Mouse (Mus musculus) stomach, embryonic 16.5 days (tissue): ENCODE measurements around the gene Pilra. TPM values are rescaled to one million over a fixed set of nuclear protein-coding genes. Genes with fewer than 3 reads are reported as not detected.

Source experiments
- ATAC-seq: fragments of 200-750 bp; cut with Nextera tagmentation; 2 replicates; pipeline ENCODE4 v1.8.0; 2017; ENCODE audit warnings: moderate number of reproducible peaks, moderate TSS enrichment; ENCODE audit not compliant: insufficient read depth, low FRiP score
- H3K27ac ChIP-seq: fragments of 300-500 bp; sonication (generic); 2 replicates; pipeline ENCODE4 v1.5.1; 2014; ENCODE audit warnings: low read length
- H3K27me3 ChIP-seq: fragments of 300-500 bp; sonication (generic); 2 replicates; pipeline ENCODE4 v1.6.1; 2014; ENCODE audit warnings: low read length, control low read depth, mixed read lengths; ENCODE audit not compliant: control insufficient read depth, insufficient read depth
- H3K36me3 ChIP-seq: fragments of 300-500 bp; sonication (generic); 2 replicates; pipeline ENCODE4 v1.6.1; 2014; ENCODE audit warnings: low read length; ENCODE audit not compliant: control insufficient read depth, insufficient read depth
- H3K4me1 ChIP-seq: fragments of 300-500 bp; sonication (generic); 2 replicates; pipeline ENCODE4 v1.6.1; 2014; ENCODE audit warnings: low read length, control low read depth, mixed read lengths; ENCODE audit not compliant: control insufficient read depth, insufficient read depth
- H3K4me2 ChIP-seq: fragments of 300-500 bp; sonication (generic); 2 replicates; pipeline ENCODE4 v1.6.1; 2014; ENCODE audit warnings: low read depth, low read length, mixed read lengths
- H3K4me3 ChIP-seq: fragments of 300-500 bp; sonication (generic); replicated peaks from 2 replicates; pipeline ENCODE4 v1.5.1; 2014; ENCODE audit warnings: mild to moderate bottlenecking, low read length
- H3K9ac ChIP-seq: fragments of 300-500 bp; sonication (generic); 2 replicates; pipeline ENCODE4 v1.6.1; 2014; ENCODE audit warnings: low read length
- H3K9me3 ChIP-seq: fragments of 300-500 bp; sonication (generic); replicated peaks from 2 replicates; pipeline ENCODE4 v1.6.1; 2016; ENCODE audit warnings: low read length, control low read depth; ENCODE audit not compliant: control insufficient read depth
- WGBS: fragments of 180-500 bp; shearing (Covaris S2); extraction: QIAGEN DNeasy Blood & Tissue Kit; methylation state at CpG from one replicate; pipeline ENCODE4 v1.1.7; 2014; 5-methylcytosine and 5-hydroxymethylcytosine counted together
- polyA plus RNA-seq: library from polyadenylated mRNA; unstranded; fragments of >200 nt; fragmentation: Nextera tagmentation; extraction: Ambion mirVana; gene quantifications from 2 replicates; pipeline ENCODE4 v1.2.1, GENCODE M21; 2015

The Pilra gene
- polyA plus RNA-seq, 1 experiment from 2014 or later: 4.0 TPM

GRCm38 (mm10) chr5:137778635-137779034 is 57.4 kb downstream of the Pilra start, which contains the start of gene Ppp1r35:
Ppp1r35 (plus strand) TSS chr5:137778849.
- peak; percentile 95 for ATAC-seq
- Histone ChIP-seq H3K27ac (peak within 1 kb of the TSS; percentile 83), H3K9ac (peak within 1 kb of the TSS; percentile 88), H3K36me3 (peaks cover 24% of the 10 kb centered on the region), H3K4me3 (peak within 1 kb of the TSS; percentile 88), H3K4me2 (peak within 1 kb of the TSS; percentile 87), H3K27me3 (no peaks in the 10 kb centered on the region), H3K4me1 (peaks cover 20% of the 10 kb centered on the region), H3K9me3 (no peaks in the 10 kb centered on the region)
- WGBS: under 1% methylated on average over 31 of the region's 31 CpGs

GRCm38 (mm10) chr5:137777267-137777845 is 58.7 kb downstream of the Pilra start:
- H3K4me1 ChIP-seq: peaks cover 12% of the 10 kb centered on the region
- no peaks in the 10 kb centered on the region for H3K9me3 ChIP-seq
- H3K36me3 ChIP-seq: peaks cover 15% of the 10 kb centered on the region
- no peak overlapping the region for H3K4me2 ChIP-seq
- no peak overlapping the region for H3K9ac ChIP-seq
- no peaks in the 10 kb centered on the region for H3K27me3 ChIP-seq
- no peak overlapping the region for H3K4me3 ChIP-seq
- no peak for ATAC-seq
- WGBS: 62% methylated on average over 7 of the region's 7 CpGs
- H3K27ac ChIP-seq: no peak overlapping the region

- WGBS: 19% methylated on average over 5 of the region's 5 CpGs
- Histone ChIP-seq H3K4me1 (peaks cover 12% of the 10 kb centered on the region), H3K9ac (0 out of 2 replicates have a peak overlapping the region, but pooled peaks have one; percentile 1), H3K36me3 (peaks cover 6% of the 10 kb centered on the region), H3K27me3 (no peaks in the 10 kb centered on the region), H3K9me3 (no peaks in the 10 kb centered on the region), H3K4me3 (no peak overlapping the region), H3K4me2 (no peak overlapping the region; the same call in 1 of the 2 replicates), H3K27ac (peak overlapping the region; percentile 35)
- peak; percentile 49 for ATAC-seq
Observed at GRCm38 (mm10) chr5:137776408-137776918, 59.6 kb downstream of the Pilra start.

- no peak for ATAC-seq
- Histone ChIP-seq H3K27me3 (no peaks in the 10 kb centered on the region), H3K36me3 (0 out of 2 replicates have a peak, but pooled peaks cover 3% of the 10 kb centered on the region), H3K9me3 (no peaks in the 10 kb centered on the region), H3K27ac (peak overlapping the region; percentile 35), H3K4me3 (no peak overlapping the region), H3K4me1 (peaks cover 12% of the 10 kb centered on the region), H3K4me2 (no peak overlapping the region), H3K9ac (no peak overlapping the region)
- 94% methylated on average over 2 of the region's 2 CpGs for WGBS
Observed at GRCm38 (mm10) chr5:137775587-137776290, 60.3 kb downstream of the Pilra start.

GRCm38 (mm10) chr5:137772755-137773154 is 63.3 kb downstream of the Pilra start:
- H3K4me1 ChIP-seq: 0 out of 2 replicates have a peak, but pooled peaks cover 4% of the 10 kb centered on the region
- H3K4me3 ChIP-seq: no peak overlapping the region
- no peak overlapping the region for H3K9ac ChIP-seq
- no peak for ATAC-seq
- no peak overlapping the region for H3K27ac ChIP-seq
- no peaks in the 10 kb centered on the region for H3K9me3 ChIP-seq
- no peaks in the 10 kb centered on the region for H3K27me3 ChIP-seq
- no peaks in the 10 kb centered on the region for H3K36me3 ChIP-seq
- no peak overlapping the region for H3K4me2 ChIP-seq

Other genes starting within 250 kb of the Pilra start
- 23.8 and 24.3 TPM in 2 replicates for gene Mospd3, start 235.2 kb downstream of the Pilra start, polyA plus RNA-seq
- 150 and 153 TPM in 2 replicates for gene Pcolce, start 222.5 kb downstream of the Pilra start, polyA plus RNA-seq
- gene Fbxo24, start 207.3 kb downstream of the Pilra start, polyA plus RNA-seq: 0.09 and 0.27 TPM in 2 replicates
- 36.4 and 39.4 TPM in 2 replicates for gene Lrch4, start 207.2 kb downstream of the Pilra start, polyA plus RNA-seq
- gene Gm20605, start 207.1 kb downstream of the Pilra start, polyA plus RNA-seq: 9.4 and 12.2 TPM in 2 replicates
- 6.8 and 9.4 TPM in 2 replicates for gene Sap25, start 194.9 kb downstream of the Pilra start, polyA plus RNA-seq
- 0.14 and 0.19 TPM in 2 replicates for gene Irs3, start 190.6 kb downstream of the Pilra start, polyA plus RNA-seq
- 16.3 and 19.0 TPM in 2 replicates for gene Agfg2, start 151.6 kb downstream of the Pilra start, polyA plus RNA-seq
- 2.7 and 3.1 TPM in 2 replicates for gene Nyap1, start 94.7 kb downstream of the Pilra start, polyA plus RNA-seq
- gene Tsc22d4, start 90.6 kb downstream of the Pilra start, polyA plus RNA-seq: 115 and 119 TPM in 2 replicates
- gene Ppp1r35, start 57.4 kb downstream of the Pilra start, polyA plus RNA-seq: 9.4 and 17.0 TPM in 2 replicates
- 7.4 and 8.2 TPM in 2 replicates for gene Mepce, start 48.6 kb downstream of the Pilra start, polyA plus RNA-seq
- gene Zcwpw1, start 48.5 kb downstream of the Pilra start, polyA plus RNA-seq: 15.4 and 18.0 TPM in 2 replicates
- gene Pilrb1, start 21.8 kb upstream of the Pilra start, polyA plus RNA-seq: 0.84 and 0.87 TPM in 2 replicates
- 1.5 and 1.8 TPM in 2 replicates for gene Pilrb2, start 35.5 kb upstream of the Pilra start, polyA plus RNA-seq
- gene Cyp3a13, start 85.3 kb upstream of the Pilra start, polyA plus RNA-seq: 14.7 and 15.9 TPM in 2 replicates
- gene Gjc3, start 126.8 kb upstream of the Pilra start, polyA plus RNA-seq: 0.56 and 1.1 TPM in 2 replicates
- gene Azgp1, start 145.2 kb upstream of the Pilra start, polyA plus RNA-seq: 0.61 and 0.87 TPM in 2 replicates
- not detected in 2 replicates for gene Smok3a, start 185.0 kb upstream of the Pilra start, polyA plus RNA-seq
- gene Smok3b, start 185.1 kb upstream of the Pilra start, polyA plus RNA-seq: not detected in 2 replicates
- gene Smok3c, start 216.9 kb upstream of the Pilra start, polyA plus RNA-seq: not detected in 2 replicates
- 16.5 and 17.7 TPM in 2 replicates for gene Zkscan1, start 248.8 kb upstream of the Pilra start, polyA plus RNA-seq